Mouse (Mus musculus): ENCODE measurements around the gene Fbrs. TPM values are rescaled to one million over a fixed set of nuclear protein-coding genes. Genes with fewer than 3 reads are reported as not detected.

Gene Fbrs
- total RNA-seq, 2 experiments from 2014 or later = 50.9 to 65.3 TPM

DNA sequence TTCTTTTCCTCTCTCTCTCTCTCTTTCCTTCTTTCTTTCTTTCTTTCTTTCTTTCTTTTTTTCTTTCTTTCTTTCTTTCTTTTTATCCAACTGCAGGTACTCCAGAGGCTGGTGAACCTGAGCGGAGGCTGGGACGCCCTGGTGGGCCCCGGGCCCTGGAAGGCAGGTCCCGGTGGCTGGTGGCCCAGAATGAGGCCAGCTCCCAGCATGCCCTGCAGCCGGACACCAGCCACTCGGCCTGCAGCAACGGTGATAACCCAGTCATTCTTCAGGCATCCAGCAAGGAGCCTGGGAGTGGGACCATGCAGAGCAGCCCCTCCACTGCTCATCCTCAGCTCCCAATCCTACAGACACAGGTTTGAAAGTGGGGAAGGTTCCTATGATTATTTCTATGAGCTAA is 36.8 kb downstream of the Fbrs start:
- DNase-seq (ENCODE audit: extremely low spot score in 1 of 2, low spot score in 1 of 2) = no peak

DNA sequence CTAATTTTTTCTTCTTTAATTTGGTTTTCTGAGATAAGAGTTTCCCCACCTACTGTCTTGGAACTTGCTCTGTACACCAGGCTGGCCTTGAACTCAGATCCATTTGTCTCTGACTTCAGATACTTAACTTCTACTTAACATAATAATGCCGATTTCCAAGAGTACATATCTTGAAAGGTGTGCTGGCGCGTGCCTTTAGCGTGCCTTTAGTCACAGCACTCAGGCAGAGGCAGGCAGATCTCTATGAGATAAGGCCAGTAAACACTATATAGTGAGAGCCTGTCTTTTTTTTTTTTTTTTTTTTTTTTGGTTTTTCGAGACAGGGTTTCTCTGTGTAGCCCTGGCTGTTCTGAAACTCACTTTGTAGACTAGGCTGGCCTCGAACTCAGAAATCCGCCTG is 37.3 kb downstream of the Fbrs start:
- no peak for DNase-seq (ENCODE audit: extremely low spot score in 1 of 2, low spot score in 1 of 2)

DNA sequence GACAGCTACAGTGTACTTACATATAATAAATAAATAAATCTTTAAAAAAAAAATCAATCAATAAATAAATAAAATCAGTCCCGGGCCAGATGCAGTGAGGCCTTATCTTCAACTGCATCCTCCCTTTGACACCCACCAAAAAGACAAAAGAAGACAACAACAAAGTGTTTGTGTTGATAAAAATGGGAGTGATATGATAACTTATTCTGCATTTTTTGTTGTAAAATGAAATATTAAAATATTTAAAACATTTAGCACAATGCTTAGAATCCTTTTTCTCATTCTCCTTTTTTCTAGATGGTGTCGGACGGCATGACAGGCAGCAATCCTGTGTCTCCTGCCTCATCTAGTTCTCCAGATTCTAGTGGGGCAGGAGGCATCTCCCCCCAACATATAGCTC is 40.3 kb downstream of the Fbrs start, which contains the start of gene Gm42715:
Gm42715 (plus strand) TSS at position 301 of the 400 bp plus-strand sequence.
- DNase-seq (ENCODE audit: extremely low spot score in 1 of 2, low spot score in 1 of 2) = no peak

Small RNAs within 50 kb of the gene (microRNA-seq; reads per million reads assigned to microRNA genes)
- gene Gm47278 (0 reads per million in 2 experiments), gene Mir7060 (0 to 0.55 reads per million in 2 experiments)

Other genes starting within 250 kb of the Fbrs start
- 10 to 100 TPM; 18.0 to 20.6 TPM for gene Zfp553, start 246.1 kb upstream of the Fbrs start, total RNA-seq (2021)
- gene Sept1, start 246.1 kb upstream of the Fbrs start, total RNA-seq (2021) = 1 to 10 TPM; 4.0 to 4.2 TPM
- gene Zfp771, start 234.9 kb upstream of the Fbrs start, total RNA-seq (2021) = 10 to 100 TPM; 67.4 to 73.4 TPM
- gene Dctpp1, start 218.5 kb upstream of the Fbrs start, total RNA-seq (2021) = 10 to 100 TPM; 21.7 to 27.7 TPM
- gene Sephs2, start 205.1 kb upstream of the Fbrs start, total RNA-seq (2021) = 10 to 100 TPM; 43.0 to 43.8 TPM
- gene Itgal, start 182.9 kb upstream of the Fbrs start, total RNA-seq (2021) = under 1 TPM; 0.20 to 0.26 TPM
- 10 to 100 TPM; 11.5 to 11.8 TPM for gene Zfp768, start 133.6 kb upstream of the Fbrs start, total RNA-seq (2021)
- gene Zfp747, start 103.1 kb upstream of the Fbrs start, total RNA-seq (2021) = 1 to 10 TPM; 6.0 to 6.3 TPM
- 1 to 10 TPM; 3.9 to 4.0 TPM for gene 9130019O22Rik, start 92.0 kb upstream of the Fbrs start, total RNA-seq (2021)
- 1 to 10 TPM; 7.9 to 9.0 TPM for gene E430018J23Rik, start 85.6 kb upstream of the Fbrs start, total RNA-seq (2021)
- gene Zfp764, start 72.4 kb upstream of the Fbrs start, total RNA-seq (2021) = 1 to 10 TPM; 3.7 to 4.0 TPM
- gene Zfp688, start 57.1 kb upstream of the Fbrs start, total RNA-seq (2021) = 10 to 100 TPM; 12.4 to 14.9 TPM
- 1 to 10 TPM; 6.6 to 6.7 TPM for gene Zfp689, start 30.0 kb upstream of the Fbrs start, total RNA-seq (2021)
- 10 to 100 TPM; 26.4 to 33.9 TPM for gene Prr14, start 19.6 kb upstream of the Fbrs start, total RNA-seq (2021)
- 100 to 1,000 TPM in 1 of 2 experiments, 10 to 100 TPM in 1; 88.9 to 125 TPM for gene Srcap, start 32.8 kb downstream of the Fbrs start, total RNA-seq (2021)
- 1 to 10 TPM; 6.0 to 9.2 TPM for gene Gm42715, start 40.4 kb downstream of the Fbrs start, total RNA-seq (2021)
- gene Tmem265, start 82.2 kb downstream of the Fbrs start, total RNA-seq (2021) = 1 to 10 TPM in 1 of 2 experiments, not detected in 1; 1.8 TPM
- gene Phkg2, start 94.1 kb downstream of the Fbrs start, total RNA-seq (2021) = 10 to 100 TPM; 77.2 to 82.3 TPM
- 10 to 100 TPM in 1 of 2 experiments, 1 to 10 TPM in 1; 10.0 to 11.1 TPM for gene Ccdc189, start 109.4 kb downstream of the Fbrs start, total RNA-seq (2021)
- gene Rnf40, start 109.6 kb downstream of the Fbrs start, total RNA-seq (2021) = 10 to 100 TPM; 67.2 to 80.8 TPM
- gene Zfp629, start 136.6 kb downstream of the Fbrs start, total RNA-seq (2021) = 10 to 100 TPM; 21.3 to 23.3 TPM
- 10 to 100 TPM; 24.0 to 25.7 TPM for gene Bcl7c, start 229.7 kb downstream of the Fbrs start, total RNA-seq (2021)
- gene Ctf1, start 233.5 kb downstream of the Fbrs start, total RNA-seq (2021) = 1 to 10 TPM; 2.4 TPM